Mouse (Mus musculus) myocyte (in vitro differentiated cells): ENCODE results near the gene Tmem189. TPM values are rescaled to one million over a fixed set of nuclear protein-coding genes. Genes with fewer than 3 reads are reported as not detected.
A peak's percentile ranks its signal among the peaks of the same experiment; 100 is the strongest.

ENCODE experiments used
- H3K27me3 ChIP-seq: one replicate; pipeline ENCODE4 v1.6.1; 2011; ENCODE audit not compliant: control insufficient read depth, insufficient read depth, insufficient read length
- H3K36me3 ChIP-seq: one replicate; pipeline ENCODE4 v1.6.1; 2011; ENCODE audit not compliant: control insufficient read depth, insufficient read depth
- H3K4me2 ChIP-seq: one replicate; pipeline ENCODE4 v1.6.1; 2011; ENCODE audit warnings: low read depth, control low read depth
- H3K4me3 ChIP-seq: one replicate; pipeline ENCODE4 v1.5.1; 2011; ENCODE audit warnings: mild to moderate bottlenecking, control low read depth, moderate library complexity
- H3K79me2 ChIP-seq: one replicate; pipeline ENCODE4 v1.6.1; 2011; ENCODE audit not compliant: control insufficient read depth, insufficient read depth
- H3ac ChIP-seq: one replicate; pipeline ENCODE4 v1.6.1; 2011; ENCODE audit not compliant: control insufficient read depth, insufficient read length
- CEBPB ChIP-seq: IDR thresholded peaks from 2 replicates; pipeline ENCODE4 v1.6.1; 2011; ENCODE audit warnings: mild to moderate bottlenecking, moderate library complexity; ENCODE audit not compliant: poor library complexity, insufficient read depth, severe bottlenecking
- E2F4 ChIP-seq: IDR thresholded peaks from one replicate; pipeline ENCODE4 v1.6.1; 2011; ENCODE audit warnings: mild to moderate bottlenecking, control low read depth, moderate library complexity; ENCODE audit not compliant: insufficient read depth
- MAX ChIP-seq: IDR thresholded peaks from one replicate; pipeline ENCODE4 v1.6.1; 2011; ENCODE audit warnings: low read depth, mild to moderate bottlenecking, control low read depth
- MYOD1 ChIP-seq, 3 experiments: IDR thresholded peaks; one replicate each; pipeline ENCODE4 v1.6.1; 2011; ENCODE audit warnings: control low read depth in 2 of 3, low read depth in 2 of 3, mild to moderate bottlenecking in 2 of 3, moderate library complexity in 1 of 3; ENCODE audit not compliant: insufficient read length in 2 of 3, control insufficient read depth in 1 of 3
- MYOG ChIP-seq, 3 experiments: IDR thresholded peaks; one replicate each; pipeline ENCODE4 v1.6.1; 2011; ENCODE audit warnings: control low read depth in 2 of 3, low read depth in 2 of 3, mild to moderate bottlenecking in 2 of 3; ENCODE audit not compliant: insufficient read length in 2 of 3, control insufficient read depth in 1 of 3, insufficient read depth in 1 of 3
- POLR2A ChIP-seq: IDR thresholded peaks from one replicate; pipeline ENCODE4 v1.6.1; 2011; ENCODE audit warnings: low read depth, mild to moderate bottlenecking, control low read depth, moderate library complexity; ENCODE audit not compliant: insufficient read length
- POLR2AphosphoS2 ChIP-seq: IDR thresholded peaks from one replicate; pipeline ENCODE4 v1.6.1; 2011; ENCODE audit warnings: low read depth, control low read depth; ENCODE audit not compliant: insufficient read length
- REST ChIP-seq: IDR thresholded peaks from one replicate; pipeline ENCODE4 v1.6.1; 2011; ENCODE audit warnings: mild to moderate bottlenecking, control low read depth, moderate library complexity; ENCODE audit not compliant: insufficient read depth, insufficient read length
- SRF ChIP-seq: IDR thresholded peaks from one replicate; pipeline ENCODE4 v1.6.1; 2011; ENCODE audit warnings: low read depth; ENCODE audit not compliant: control insufficient read depth, insufficient read length
- TCF12 ChIP-seq: IDR thresholded peaks from one replicate; pipeline ENCODE4 v1.6.1; 2011; ENCODE audit warnings: mild to moderate bottlenecking, control low read depth; ENCODE audit not compliant: poor library complexity, insufficient read depth, severe bottlenecking
- TCF3 ChIP-seq: IDR thresholded peaks from one replicate; pipeline ENCODE4 v1.6.1; 2011; ENCODE audit warnings: low read depth, control low read depth; ENCODE audit not compliant: insufficient read length
- USF1 ChIP-seq: IDR thresholded peaks from one replicate; pipeline ENCODE4 v1.6.1; 2011; ENCODE audit warnings: low read depth, mild to moderate bottlenecking, control low read depth, moderate library complexity
- polyA plus RNA-seq: library from polyadenylated mRNA; unstranded; fragments of >200 nt; fragmentation: generic; extraction: Trizol; gene quantifications from one replicate; pipeline ENCODE4 v1.2.1, GENCODE M21; 2012; ENCODE audit warnings: missing spikeins

Tmem189 gene
- polyA plus RNA-seq, 1 experiment = 91.9 TPM

DNA sequence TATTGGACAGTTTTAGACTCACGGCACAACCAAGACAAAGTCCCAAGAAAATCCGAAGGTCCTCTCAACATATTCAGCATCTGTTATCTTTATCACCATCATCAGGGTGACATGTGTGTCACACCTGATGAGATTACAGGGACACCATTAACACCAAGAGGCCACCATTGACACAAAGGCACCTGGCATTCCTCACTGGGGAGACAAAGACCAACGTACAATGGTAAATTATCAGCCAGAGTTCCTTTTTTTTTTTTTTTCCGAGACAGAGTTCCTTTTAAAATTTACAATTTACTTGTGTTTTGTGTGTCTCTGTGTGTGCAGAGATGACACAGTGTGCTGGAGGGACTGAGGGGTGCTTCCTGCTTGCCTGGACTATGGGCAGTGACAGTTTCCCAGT, 20.2 kb downstream of the Tmem189 start:
- Histone ChIP-seq H3K36me3 (no peaks in the 10 kb centered on the region), H3K4me2 (no peak overlapping the region), H3K4me3 (no peak overlapping the region), H3K27me3 (no peaks in the 10 kb centered on the region), H3K79me2 (no peaks in the 10 kb centered on the region), H3ac (no peak overlapping the region)
- TF ChIP-seq TCF12 (no peak), CEBPB (no peak)

DNA sequence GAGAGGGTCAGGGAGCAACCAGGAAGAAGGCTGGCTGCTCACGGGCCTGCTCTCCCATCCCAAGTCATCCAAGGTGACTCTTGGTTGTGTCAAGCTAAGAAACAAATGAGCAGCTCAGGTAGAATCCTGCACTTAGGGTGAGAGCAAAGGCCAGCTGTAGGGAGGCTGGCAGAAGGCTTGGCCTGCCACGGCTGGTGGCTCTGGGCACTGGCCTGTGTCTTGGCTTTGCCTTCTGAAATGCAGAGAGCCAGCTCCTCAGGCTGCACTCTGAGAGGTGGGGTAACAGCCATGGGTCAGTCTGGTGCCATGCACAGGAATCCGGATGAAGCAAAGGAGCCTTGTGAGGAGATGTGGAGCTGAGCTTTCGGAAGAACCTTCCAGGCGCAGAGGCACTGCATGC, 21.2 kb downstream of the Tmem189 start:
- TF ChIP-seq POLR2A = no peak
- no peak for TF ChIP-seq TCF3
- no peak for TF ChIP-seq POLR2AphosphoS2
- no peak for TF ChIP-seq REST
- TF ChIP-seq USF1 = no peak
- TF ChIP-seq E2F4 = no peak
- TF ChIP-seq TCF12 = no peak
- no peak for TF ChIP-seq MAX
- no peaks in the 10 kb centered on the region for H3K36me3 ChIP-seq
- no peaks in the 10 kb centered on the region for H3K27me3 ChIP-seq
- H3K4me2 ChIP-seq = no peak overlapping the region
- H3ac ChIP-seq = no peak overlapping the region
- no peak overlapping the region for H3K4me3 ChIP-seq
- H3K79me2 ChIP-seq = no peaks in the 10 kb centered on the region

DNA sequence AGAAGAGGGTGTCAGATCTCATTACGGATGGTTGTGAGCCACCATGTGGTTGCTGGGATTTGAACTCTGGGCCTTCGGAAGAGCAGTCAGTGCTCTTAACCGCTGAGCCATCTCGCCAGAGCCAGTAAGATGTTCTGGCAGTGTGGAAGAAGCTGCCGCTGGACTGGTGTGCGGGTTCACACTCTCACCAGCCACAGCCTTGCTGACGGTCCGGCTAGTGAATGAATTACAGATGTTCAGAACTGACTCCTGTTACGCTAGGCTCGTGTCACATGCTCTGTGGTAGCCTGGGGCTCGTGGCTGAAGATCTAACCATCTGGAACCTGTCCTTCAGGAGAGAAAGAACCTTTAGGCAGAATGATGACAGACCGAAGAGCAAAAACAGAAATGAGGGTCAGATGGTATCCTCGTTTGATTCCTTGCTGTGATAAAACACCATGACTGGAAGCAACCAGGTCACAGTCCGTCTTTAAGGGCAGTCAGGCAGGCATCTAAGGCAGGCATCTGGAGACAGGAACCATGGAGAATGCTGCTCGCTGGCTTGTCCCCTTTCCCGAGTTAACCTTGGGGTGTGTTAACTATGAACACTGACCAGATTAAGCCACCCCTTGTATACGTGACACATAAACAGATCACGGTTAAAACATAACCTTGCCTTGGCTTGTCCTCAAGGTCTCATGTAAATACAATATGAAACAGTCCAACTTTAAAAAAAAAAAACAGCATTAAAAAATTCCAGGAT, 23.5 kb downstream of the Tmem189 start:
- Histone ChIP-seq H3K79me2 (no peaks in the 10 kb centered on the region), H3K4me3 (no peak overlapping the region), H3K36me3 (no peaks in the 10 kb centered on the region), H3ac (no peak overlapping the region), H3K27me3 (no peaks in the 10 kb centered on the region), H3K4me2 (no peak overlapping the region)
- TF ChIP-seq MYOD1 (IDR thresholded peaks at IDR 0.05; ENCODE audit: control insufficient read depth in 1 of 3, insufficient read length in 2 of 3, low read depth in 2 of 3) = no peak
- TF ChIP-seq POLR2AphosphoS2 = no peak
- no peak for TF ChIP-seq SRF
- no peak for TF ChIP-seq TCF12
- TF ChIP-seq POLR2A = no peak
- TF ChIP-seq USF1 = no peak
- TF ChIP-seq MYOG (IDR thresholded peaks at IDR 0.05; ENCODE audit: control insufficient read depth in 1 of 3, insufficient read depth in 1 of 3, insufficient read length in 2 of 3, low read depth in 2 of 3) = no peak
- TF ChIP-seq E2F4 = no peak
- no peak for TF ChIP-seq REST
- TF ChIP-seq CEBPB = no peak
- no peak for TF ChIP-seq TCF3
- no peak for TF ChIP-seq MAX

DNA sequence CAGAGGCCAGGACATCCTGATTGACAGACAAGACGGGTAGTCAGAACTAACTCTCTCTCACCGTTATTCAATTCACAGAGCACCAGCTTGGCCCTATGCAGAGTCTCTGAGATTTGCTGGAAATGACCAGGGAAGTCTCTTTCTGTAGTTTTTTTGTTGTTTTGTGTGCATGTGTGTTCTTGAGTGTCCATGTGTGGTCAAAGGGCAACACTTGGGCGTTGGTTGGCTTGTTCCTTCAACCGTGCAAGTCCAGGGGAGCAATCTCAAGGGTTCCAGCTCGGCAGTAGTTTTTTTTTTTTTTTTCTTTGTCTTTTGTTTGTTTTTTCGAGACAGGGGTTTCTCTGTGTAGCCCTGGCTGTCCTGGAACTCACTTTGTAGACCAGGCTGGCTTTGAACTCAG, 26.9 kb downstream of the Tmem189 start:
- no peak for TF ChIP-seq MYOD1 (IDR thresholded peaks at IDR 0.05; ENCODE audit: control insufficient read depth in 1 of 3, insufficient read length in 2 of 3, low read depth in 2 of 3)
- TF ChIP-seq TCF12 = no peak
- TF ChIP-seq TCF3 = no peak
- no peak for TF ChIP-seq MAX
- TF ChIP-seq POLR2A = no peak
- no peak for TF ChIP-seq MYOG (IDR thresholded peaks at IDR 0.05; ENCODE audit: control insufficient read depth in 1 of 3, insufficient read depth in 1 of 3, insufficient read length in 2 of 3, low read depth in 2 of 3)
- TF ChIP-seq CEBPB = no peak
- no peak for TF ChIP-seq REST
- peak overlapping the region; percentile 93 for H3K4me3 ChIP-seq
- H3K27me3 ChIP-seq = no peaks in the 10 kb centered on the region
- no peak overlapping the region for H3K4me2 ChIP-seq
- no peaks in the 10 kb centered on the region for H3K36me3 ChIP-seq
- peaks cover 26% of the 10 kb centered on the region for H3K79me2 ChIP-seq
- no peak overlapping the region for H3ac ChIP-seq

DNA sequence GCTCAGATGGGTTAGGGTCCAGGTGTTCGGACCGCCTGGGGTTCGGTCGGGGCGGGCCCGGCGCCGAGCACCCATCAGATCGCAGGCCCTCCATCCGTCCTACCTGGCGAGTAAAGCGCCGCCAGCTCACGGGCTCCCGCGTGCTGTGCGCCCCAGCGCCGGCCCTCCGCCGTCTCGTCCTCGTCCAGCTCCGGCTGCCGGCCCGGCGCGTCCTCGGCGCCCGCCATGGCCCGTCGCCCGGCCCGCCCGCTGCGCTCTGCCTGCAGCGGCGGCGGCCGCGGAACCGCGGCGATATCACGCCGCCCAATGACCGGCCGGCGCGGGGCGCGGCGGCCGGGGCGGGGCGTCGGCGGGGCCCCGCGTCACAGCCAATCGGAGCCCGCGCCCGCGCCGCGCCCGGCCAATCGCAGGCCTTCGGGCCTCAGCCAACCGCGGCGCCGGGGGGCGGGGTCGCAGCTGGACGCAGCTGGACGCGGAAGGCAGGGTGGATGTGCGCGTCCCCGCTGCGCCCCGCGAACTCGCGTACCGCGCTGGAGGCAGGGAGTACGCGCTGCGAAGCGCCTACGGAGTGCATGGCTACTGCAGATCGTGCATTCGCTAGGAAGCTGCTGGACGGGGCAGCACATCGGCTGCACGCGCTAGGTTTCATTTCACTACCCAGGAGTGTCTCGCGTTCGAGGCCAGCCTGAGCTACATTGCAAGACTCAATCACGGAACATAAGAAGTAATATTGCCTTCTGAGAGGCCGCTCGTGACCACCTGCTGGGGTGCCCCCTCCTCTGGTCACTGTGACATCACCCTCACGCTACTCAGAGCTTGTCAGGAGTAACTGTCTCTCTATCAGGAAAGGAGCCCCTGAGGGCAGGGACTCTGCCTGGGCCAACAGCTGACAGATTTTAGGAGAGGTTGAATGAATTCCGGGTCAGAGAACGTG, 28.1 kb downstream of the Tmem189 start, which contains the start of gene Gm20431:
Gene Gm20431, minus strand, starts transcription at position 227 of the 934 bp plus-strand sequence.
- peak within 1 kb of the TSS; percentile 93 for H3K4me3 ChIP-seq
- H3ac ChIP-seq = peak within 1 kb of the TSS; percentile 33
- no peaks in the 10 kb centered on the region for H3K36me3 ChIP-seq
- H3K4me2 ChIP-seq = peak within 1 kb of the TSS; percentile 96
- TF ChIP-seq MAX (no peak), POLR2AphosphoS2 (peak; percentile 64), MYOG (IDR thresholded peaks at IDR 0.05; ENCODE audit: control insufficient read depth in 1 of 3, insufficient read depth in 1 of 3, insufficient read length in 2 of 3, low read depth in 2 of 3) (peak in 2 of 3 experiments; percentile 58 to 66), REST (peak; percentile 23), SRF (peak; percentile 58), POLR2A (peak; percentile 75), CEBPB (no peak), TCF3 (no peak), USF1 (no peak), TCF12 (no peak), E2F4 (no peak), MYOD1 (IDR thresholded peaks at IDR 0.05; ENCODE audit: control insufficient read depth in 1 of 3, insufficient read length in 2 of 3, low read depth in 2 of 3) (peak in 2 of 3 experiments; percentile 33 to 50)
- no peaks in the 10 kb centered on the region for H3K27me3 ChIP-seq
- peaks cover 37% of the 10 kb centered on the region for H3K79me2 ChIP-seq
